Mouse (Mus musculus) midbrain, embryonic 13.5 days (tissue): ENCODE measurements at regions not wholly inside any gene's neighbourhood (a gene's known extent, or its start where the extent isn't known, plus 50 kb on each side); places are given as distances from the start of the nearest gene placed in this dataset.

Experiments
- ATAC-seq: fragments of 200-750 bp; cut with Nextera tagmentation; 2 replicates; pipeline ENCODE4 v1.8.0; 2017; ENCODE audit warnings: mild to moderate bottlenecking, moderate TSS enrichment, moderate library complexity
- H3K27ac ChIP-seq: fragments of 300-500 bp; sonication (generic); 2 replicates; pipeline ENCODE4 v1.5.1; 2015; ENCODE audit warnings: inconsistent platforms, mild to moderate bottlenecking, moderate library complexity
- H3K27me3 ChIP-seq: fragments of 300-500 bp; sonication (generic); 2 replicates; pipeline ENCODE4 v1.6.1; 2015; ENCODE audit warnings: mild to moderate bottlenecking, inconsistent platforms
- H3K36me3 ChIP-seq: fragments of 300-500 bp; sonication (generic); 2 replicates; pipeline ENCODE4 v1.6.1; 2015; ENCODE audit warnings: mild to moderate bottlenecking, inconsistent platforms
- H3K4me1 ChIP-seq: fragments of 300-500 bp; sonication (generic); replicated peaks from 2 replicates; pipeline ENCODE4 v1.6.1; 2015; ENCODE audit warnings: inconsistent platforms
- H3K4me2 ChIP-seq: fragments of 300-500 bp; sonication (generic); replicated peaks from 2 replicates; pipeline ENCODE4 v1.6.1; 2015; ENCODE audit warnings: moderate library complexity, mild to moderate bottlenecking, inconsistent platforms
- H3K4me3 ChIP-seq: fragments of 300-500 bp; sonication (generic); replicated peaks from 2 replicates; pipeline ENCODE4 v1.5.1; 2015; ENCODE audit warnings: mild to moderate bottlenecking, inconsistent platforms
- H3K9ac ChIP-seq: fragments of 300-500 bp; sonication (generic); replicated peaks from 2 replicates; pipeline ENCODE4 v1.6.1; 2015; ENCODE audit warnings: mild to moderate bottlenecking, inconsistent platforms
- H3K9me3 ChIP-seq: fragments of 300-500 bp; sonication (generic); 2 replicates; pipeline ENCODE4 v1.6.1; 2016; ENCODE audit warnings: mild to moderate bottlenecking, inconsistent platforms
- WGBS: fragments of 180-500 bp; shearing (Covaris S2); methylation state at CpG from one replicate; pipeline ENCODE4 v1.1.7; 2015; 5-methylcytosine and 5-hydroxymethylcytosine counted together

DNA sequence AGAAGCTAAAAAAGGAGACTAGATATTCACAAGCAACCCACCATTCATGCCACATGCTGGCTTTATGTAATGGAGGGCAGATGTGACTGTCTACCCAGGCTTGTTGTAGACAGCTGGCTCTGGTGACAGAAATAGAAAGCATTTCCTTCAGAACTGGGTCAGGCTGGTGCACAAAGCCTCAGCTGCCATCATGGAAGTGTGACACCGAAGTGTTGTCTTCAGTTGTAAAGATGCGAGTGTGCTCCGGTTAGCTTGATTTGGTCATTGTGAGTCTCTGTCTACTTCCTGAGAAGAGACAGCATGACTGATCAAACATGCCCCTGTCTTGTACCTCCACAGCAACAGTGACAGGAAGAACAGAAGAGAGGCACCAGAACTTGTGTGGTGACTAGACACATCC, 77.7 kb upstream of the Itga6 start:
- H3K27me3 ChIP-seq, result no peaks in the 10 kb centered on the region
- H3K4me3 ChIP-seq, result no peak overlapping the region
- H3K9me3 ChIP-seq, result no peaks in the 10 kb centered on the region
- WGBS, result 96% methylated on average over 3 of the region's 3 CpGs
- no peaks in the 10 kb centered on the region for H3K36me3 ChIP-seq
- H3K27ac ChIP-seq, result no peak overlapping the region
- H3K4me1 ChIP-seq, result no peaks in the 10 kb centered on the region
- H3K9ac ChIP-seq, result no peak overlapping the region
- ATAC-seq, result no peak
- no peak overlapping the region for H3K4me2 ChIP-seq

DNA sequence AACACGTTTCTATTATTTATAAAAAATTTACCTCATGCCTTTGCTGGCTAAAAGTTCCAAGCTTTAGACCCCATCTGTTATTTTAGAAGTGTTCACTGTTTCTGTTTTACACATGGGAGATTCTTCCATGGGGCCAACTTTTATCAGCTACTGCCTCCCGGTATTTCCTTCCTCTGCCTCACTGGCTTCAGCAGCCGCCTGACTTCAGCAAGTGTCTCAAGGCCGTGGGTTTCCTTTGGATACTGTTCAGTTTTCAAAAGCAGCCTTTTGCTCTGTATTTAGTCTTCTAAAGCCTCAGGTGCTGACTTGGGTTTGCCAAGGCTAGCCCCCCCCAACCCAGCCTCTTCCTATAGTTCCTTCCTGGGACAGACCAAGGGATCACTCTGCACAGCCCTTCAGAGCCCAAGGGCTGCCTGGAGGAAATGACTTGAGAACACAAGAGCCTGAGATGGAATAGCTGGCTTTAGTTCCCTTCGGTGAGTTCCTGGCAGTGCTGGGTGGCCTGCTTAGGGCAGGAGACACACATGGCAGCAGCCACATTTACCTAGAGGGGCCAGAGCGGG, 75.1 kb upstream of the Itga6 start:
- no peak overlapping the region for H3K27ac ChIP-seq
- WGBS, result 89% methylated on average over 6 of the region's 6 CpGs
- no peak overlapping the region for H3K4me2 ChIP-seq
- no peaks in the 10 kb centered on the region for H3K36me3 ChIP-seq
- no peaks in the 10 kb centered on the region for H3K4me1 ChIP-seq
- no peak for ATAC-seq
- no peak overlapping the region for H3K4me3 ChIP-seq
- no peaks in the 10 kb centered on the region for H3K27me3 ChIP-seq
- no peaks in the 10 kb centered on the region for H3K9me3 ChIP-seq
- no peak overlapping the region for H3K9ac ChIP-seq

DNA sequence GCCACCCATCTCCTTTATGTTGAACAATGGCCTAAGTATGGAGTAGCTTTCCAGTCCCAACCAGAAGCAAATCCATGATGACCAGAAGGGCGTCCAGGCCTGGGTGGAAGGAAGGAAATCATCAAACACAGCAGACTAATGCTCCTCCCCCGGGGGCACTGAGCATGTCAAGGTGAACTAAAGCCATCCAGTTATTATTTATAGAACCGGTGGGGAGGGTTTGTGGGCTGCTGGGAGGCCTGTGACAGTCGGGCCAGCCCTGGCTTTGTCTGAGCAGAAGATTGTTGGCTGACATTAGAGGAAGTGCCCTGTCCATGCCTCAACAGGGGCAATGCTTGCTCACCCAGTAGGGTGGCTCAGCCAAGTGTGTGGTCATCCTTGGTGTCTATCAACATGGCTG, 74.5 kb upstream of the Itga6 start:
- no peaks in the 10 kb centered on the region for H3K36me3 ChIP-seq
- H3K4me1 ChIP-seq, result no peaks in the 10 kb centered on the region
- 84% methylated on average over 4 of the region's 4 CpGs for WGBS
- H3K9ac ChIP-seq, result no peak overlapping the region
- no peak overlapping the region for H3K4me2 ChIP-seq
- no peaks in the 10 kb centered on the region for H3K27me3 ChIP-seq
- no peak overlapping the region for H3K27ac ChIP-seq
- no peaks in the 10 kb centered on the region for H3K9me3 ChIP-seq
- ATAC-seq, result no peak
- no peak overlapping the region for H3K4me3 ChIP-seq

DNA sequence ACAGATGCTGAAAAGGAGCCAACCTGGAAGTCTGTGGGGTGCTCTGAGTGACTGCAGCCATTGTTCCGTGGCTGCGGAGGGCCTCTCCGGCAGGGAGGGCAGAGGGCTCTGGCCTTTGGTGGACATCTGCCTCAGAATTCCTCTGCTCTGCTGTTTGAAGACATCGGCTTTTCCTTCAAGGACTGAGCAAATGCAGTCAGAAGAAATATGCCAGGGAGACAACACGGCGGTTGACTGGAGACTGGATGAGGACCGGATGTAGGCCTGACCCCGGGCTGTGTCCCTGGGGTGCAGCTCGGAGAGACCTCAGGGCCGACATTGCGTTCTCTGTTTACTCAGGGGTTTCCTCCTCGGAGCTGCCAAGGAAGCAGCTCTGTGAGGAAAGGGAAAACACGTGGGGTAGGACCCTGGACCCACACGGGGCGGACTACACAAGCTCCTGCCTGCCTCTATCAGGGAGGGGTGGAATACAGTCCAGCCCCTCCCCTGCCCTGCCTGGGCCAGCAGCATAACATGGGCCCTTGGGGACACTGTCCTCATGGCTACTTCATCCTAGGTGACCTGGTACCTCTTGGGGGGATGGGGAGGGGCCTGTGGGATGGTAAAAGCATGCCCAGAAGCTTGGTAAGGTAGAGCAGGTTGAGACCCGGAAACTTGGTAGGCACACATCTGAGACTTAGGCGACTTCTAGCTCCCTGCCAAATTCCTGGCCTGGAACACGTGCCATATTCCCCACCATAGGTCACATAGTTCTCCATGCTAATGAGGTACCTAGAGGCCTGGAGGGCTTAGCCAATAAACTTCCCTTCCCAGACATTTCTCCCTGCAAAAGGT, 72.1 kb upstream of the Itga6 start:
- H3K27ac ChIP-seq, result no peak overlapping the region
- WGBS, result 81% methylated on average over 18 of the region's 18 CpGs
- no peaks in the 10 kb centered on the region for H3K36me3 ChIP-seq
- no peaks in the 10 kb centered on the region for H3K27me3 ChIP-seq
- H3K4me3 ChIP-seq, result no peak overlapping the region
- no peak overlapping the region for H3K9ac ChIP-seq
- H3K4me1 ChIP-seq, result no peaks in the 10 kb centered on the region
- peak; percentile 67; the same call in 1 of the 2 replicates for ATAC-seq
- H3K9me3 ChIP-seq, result no peaks in the 10 kb centered on the region
- no peak overlapping the region for H3K4me2 ChIP-seq

DNA sequence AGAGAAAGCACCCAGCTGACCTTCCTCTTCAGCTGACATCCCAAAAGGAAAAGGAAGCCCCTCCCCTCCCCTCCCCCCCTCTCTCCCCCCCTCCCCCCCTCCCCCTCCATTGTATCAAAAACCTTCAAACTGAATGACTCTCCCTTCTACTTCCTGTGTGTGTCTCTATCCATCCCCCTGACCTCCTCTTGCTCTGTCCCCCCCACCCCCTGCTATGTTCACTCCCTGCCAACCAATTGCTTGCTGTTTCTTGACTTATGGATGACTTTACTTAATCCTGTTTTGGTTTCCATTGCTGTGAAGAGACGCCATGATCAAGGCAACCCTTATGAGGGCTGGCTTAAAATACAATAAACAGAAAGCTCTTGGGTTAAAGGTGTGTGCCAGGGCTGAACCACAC, 64.7 kb upstream of the Itga6 start:
- H3K9ac ChIP-seq, result no peak overlapping the region
- H3K4me3 ChIP-seq, result no peak overlapping the region
- no peak for ATAC-seq
- WGBS, result 48% methylated on average over 1 of the region's 1 CpGs
- no peaks in the 10 kb centered on the region for H3K36me3 ChIP-seq
- no peaks in the 10 kb centered on the region for H3K9me3 ChIP-seq
- no peak overlapping the region for H3K27ac ChIP-seq
- no peak overlapping the region for H3K4me2 ChIP-seq
- H3K4me1 ChIP-seq, result no peaks in the 10 kb centered on the region
- no peaks in the 10 kb centered on the region for H3K27me3 ChIP-seq

DNA sequence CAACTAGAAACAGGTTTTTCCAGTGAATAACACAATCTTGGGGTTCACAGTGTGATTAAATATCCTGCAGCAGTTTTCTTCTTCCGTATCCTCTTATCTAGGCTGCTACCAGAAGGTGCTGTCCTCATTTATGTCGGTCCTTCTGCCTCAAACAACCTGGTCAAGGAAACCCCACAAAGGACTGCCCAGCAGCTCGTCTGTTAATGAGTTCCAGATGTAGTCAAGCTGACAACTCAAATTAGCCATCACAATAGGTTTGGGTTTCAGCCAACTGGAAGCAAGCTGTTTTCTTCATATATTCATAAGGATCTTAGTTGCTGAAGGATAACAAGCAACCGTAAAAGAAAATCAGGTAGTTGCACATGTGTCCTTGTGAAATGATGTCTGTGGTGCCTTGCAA, 64.3 kb upstream of the Itga6 start:
- Histone ChIP-seq H3K4me2 (no peak overlapping the region), H3K27me3 (no peaks in the 10 kb centered on the region), H3K4me3 (no peak overlapping the region), H3K9me3 (no peaks in the 10 kb centered on the region), H3K4me1 (no peaks in the 10 kb centered on the region), H3K27ac (no peak overlapping the region), H3K9ac (no peak overlapping the region), H3K36me3 (no peaks in the 10 kb centered on the region)
- no peak for ATAC-seq
- 66% methylated on average over 4 of the region's 4 CpGs for WGBS

DNA sequence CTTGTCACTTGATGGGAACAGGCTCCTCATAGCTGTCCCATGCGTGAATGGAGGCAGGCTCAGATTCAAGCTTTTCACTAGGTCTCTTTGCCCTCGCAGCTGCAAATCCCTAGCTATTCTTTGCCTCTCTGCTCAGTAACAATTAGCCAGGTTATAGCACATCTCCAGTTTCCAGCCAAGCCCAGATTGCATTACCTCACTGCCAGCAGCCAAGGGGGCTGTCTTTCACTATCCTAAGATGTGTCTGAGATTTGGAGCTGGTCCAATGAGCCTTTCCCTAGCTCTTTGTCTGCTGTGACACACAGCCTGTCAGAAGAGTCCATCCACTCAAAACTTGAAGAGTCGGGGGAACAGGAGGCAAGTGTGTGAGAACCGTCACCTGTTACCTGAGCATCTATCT, 62.0 kb upstream of the Itga6 start:
- H3K27me3 ChIP-seq, result no peaks in the 10 kb centered on the region
- no peaks in the 10 kb centered on the region for H3K4me1 ChIP-seq
- no peak overlapping the region for H3K27ac ChIP-seq
- ATAC-seq, result peak; percentile 40; the same call in 1 of the 2 replicates
- no peak overlapping the region for H3K4me2 ChIP-seq
- H3K9me3 ChIP-seq, result no peaks in the 10 kb centered on the region
- no peaks in the 10 kb centered on the region for H3K36me3 ChIP-seq
- no peak overlapping the region for H3K9ac ChIP-seq
- WGBS, result 70% methylated on average over 4 of the region's 4 CpGs
- H3K4me3 ChIP-seq, result no peak overlapping the region

DNA sequence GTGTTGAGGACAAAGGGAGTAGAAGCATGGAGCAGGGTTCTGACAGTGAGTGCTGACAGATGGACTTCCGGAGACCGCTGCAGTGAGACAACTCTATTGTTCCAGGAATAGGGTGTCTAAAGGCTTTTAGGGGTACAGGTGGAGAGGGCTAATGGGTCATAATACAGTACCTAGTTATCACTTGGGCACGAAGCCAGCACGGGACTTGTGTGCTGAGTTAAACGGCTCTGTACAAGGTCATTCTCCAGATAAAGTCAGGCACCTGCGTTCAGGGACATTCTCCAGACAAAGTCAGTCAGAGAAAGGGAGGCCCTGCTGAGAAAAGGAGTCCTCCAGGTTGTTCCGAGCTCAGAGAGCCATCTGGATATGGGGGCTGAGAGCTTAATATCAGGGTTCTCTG, 60.2 kb upstream of the Itga6 start:
- Histone ChIP-seq H3K27me3 (no peaks in the 10 kb centered on the region), H3K4me3 (no peak overlapping the region), H3K9ac (no peak overlapping the region), H3K27ac (no peak overlapping the region), H3K9me3 (no peaks in the 10 kb centered on the region), H3K36me3 (no peaks in the 10 kb centered on the region), H3K4me1 (no peaks in the 10 kb centered on the region), H3K4me2 (no peak overlapping the region)
- WGBS, result 88% methylated on average over 7 of the region's 7 CpGs
- no peak for ATAC-seq

DNA sequence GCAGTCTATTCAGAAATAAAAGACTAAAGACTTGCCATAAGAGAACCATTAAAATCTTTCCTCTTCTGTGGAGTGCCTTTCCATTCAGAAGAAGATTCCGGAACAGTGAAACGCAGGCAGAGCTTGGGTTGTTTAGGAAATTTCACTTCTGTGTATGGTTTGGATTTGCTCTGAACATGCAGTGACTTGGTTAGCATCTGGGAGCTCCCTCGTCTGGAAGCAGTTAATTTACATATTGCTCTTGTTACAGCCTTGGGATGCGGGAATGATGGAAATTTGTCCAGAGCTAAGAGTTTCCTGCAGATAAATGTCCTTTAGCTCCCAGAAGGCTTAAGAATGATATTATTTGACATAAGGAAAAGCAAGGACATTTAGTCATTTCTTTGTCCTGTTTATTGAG, 56.4 kb upstream of the Itga6 start:
- H3K27ac ChIP-seq, result no peak overlapping the region
- 57% methylated on average over 4 of the region's 4 CpGs for WGBS
- no peaks in the 10 kb centered on the region for H3K9me3 ChIP-seq
- H3K9ac ChIP-seq, result no peak overlapping the region
- H3K4me1 ChIP-seq, result peaks cover 8% of the 10 kb centered on the region
- no peak for ATAC-seq
- no peaks in the 10 kb centered on the region for H3K36me3 ChIP-seq
- H3K4me2 ChIP-seq, result no peak overlapping the region
- H3K27me3 ChIP-seq, result no peaks in the 10 kb centered on the region
- no peak overlapping the region for H3K4me3 ChIP-seq

DNA sequence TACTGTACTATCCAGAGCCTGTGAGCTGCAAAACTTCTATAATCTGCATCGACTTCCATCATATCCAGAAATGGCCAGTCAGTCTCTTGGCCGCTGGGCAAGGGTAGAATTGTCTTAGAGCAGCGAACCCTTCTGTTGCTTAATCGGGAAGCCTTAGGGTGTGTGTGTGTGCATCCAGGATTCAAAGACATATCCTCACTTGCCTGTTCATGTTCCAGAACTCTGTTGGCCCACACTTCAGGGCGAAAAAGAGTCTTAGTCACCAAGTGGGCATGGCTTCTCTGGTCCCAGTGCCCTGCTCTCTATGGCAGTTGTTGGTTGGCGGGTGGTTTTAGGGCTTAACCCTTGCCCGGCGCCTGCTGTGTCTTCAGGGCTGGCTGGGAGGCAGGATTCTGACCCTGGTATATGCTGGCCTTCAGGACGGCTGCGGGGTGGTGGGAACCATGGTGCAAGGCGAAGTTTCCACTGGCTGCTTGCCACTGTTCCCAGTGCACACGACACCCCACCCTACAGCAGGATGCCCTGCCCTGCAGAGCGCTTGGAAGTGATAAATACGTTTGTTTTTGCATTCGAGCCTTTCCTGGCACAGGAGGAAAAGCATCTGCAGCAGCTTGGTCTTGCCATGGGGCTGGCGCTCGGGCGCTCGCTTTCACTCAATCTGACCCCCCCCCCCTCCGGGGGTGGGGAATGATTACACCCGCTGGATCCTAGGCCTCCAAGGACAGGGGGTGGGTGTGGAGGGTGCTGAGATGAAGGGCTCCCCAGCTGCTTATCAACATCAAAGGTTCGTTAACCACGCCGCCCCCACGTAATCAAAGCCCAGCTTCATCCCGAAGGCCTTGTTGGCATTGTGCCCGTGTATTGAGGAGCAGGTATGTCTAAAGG, 54.9 kb upstream of the Itga6 start:
- no peak overlapping the region for H3K27ac ChIP-seq
- H3K4me3 ChIP-seq, result no peak overlapping the region
- H3K36me3 ChIP-seq, result no peaks in the 10 kb centered on the region
- peaks cover 8% of the 10 kb centered on the region for H3K4me1 ChIP-seq
- no peak for ATAC-seq
- no peak overlapping the region for H3K9ac ChIP-seq
- H3K9me3 ChIP-seq, result no peaks in the 10 kb centered on the region
- H3K27me3 ChIP-seq, result no peaks in the 10 kb centered on the region
- no peak overlapping the region for H3K4me2 ChIP-seq
- 74% methylated on average over 27 of the region's 27 CpGs for WGBS

DNA sequence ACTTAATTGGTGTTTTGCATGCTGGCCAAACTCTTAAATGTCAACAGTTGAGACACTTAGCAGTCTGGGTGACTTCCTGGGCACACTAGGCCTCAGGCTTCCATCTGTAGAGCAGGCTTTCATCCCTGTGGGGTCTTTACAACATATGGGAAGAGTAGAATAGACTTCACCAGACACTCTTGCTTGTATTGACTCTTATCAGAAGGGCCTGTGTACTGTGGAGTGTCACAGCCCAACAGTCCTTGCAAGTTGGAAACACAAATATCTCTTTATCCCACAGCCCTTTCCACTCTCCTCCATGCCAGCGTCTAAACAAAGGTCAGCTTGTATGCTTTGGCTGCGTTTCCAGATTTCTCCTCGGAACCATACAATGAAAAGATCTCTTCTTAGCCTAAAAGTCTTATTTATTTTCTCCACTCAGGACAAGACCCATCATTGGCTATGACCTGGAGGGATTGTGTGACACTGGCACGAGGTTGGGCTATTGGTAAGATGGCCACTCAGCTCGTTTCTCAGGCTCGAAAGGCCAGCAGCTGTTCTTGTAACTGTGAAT, 50.6 kb upstream of the Itga6 start:
- H3K9ac ChIP-seq, result no peak overlapping the region
- H3K36me3 ChIP-seq, result no peaks in the 10 kb centered on the region
- 72% methylated on average over 6 of the region's 6 CpGs for WGBS
- no peaks in the 10 kb centered on the region for H3K9me3 ChIP-seq
- H3K27me3 ChIP-seq, result no peaks in the 10 kb centered on the region
- no peak overlapping the region for H3K27ac ChIP-seq
- no peak overlapping the region for H3K4me2 ChIP-seq
- no peak overlapping the region for H3K4me3 ChIP-seq
- H3K4me1 ChIP-seq, result peaks cover 22% of the 10 kb centered on the region
- no peak for ATAC-seq
